Mouse (Mus musculus) embryonic facial prominence, embryonic 12.5 days (tissue): ENCODE results near the gene Gm13289. TPM values are rescaled to one million over a fixed set of nuclear protein-coding genes. Genes with fewer than 3 reads are reported as not detected.
"Not testable (repeated sequence)": the region's sequence is repeated elsewhere in the genome, so short reads cannot be mapped to it uniquely, and the experiment has no call there.

Experiments
- ATAC-seq: fragments of 200-750 bp; cut with Nextera tagmentation; 2 replicates; pipeline ENCODE4 v1.8.0; 2017; ENCODE audit not compliant: insufficient number of reproducible peaks, insufficient read depth, low FRiP score, low TSS enrichment
- H3K27ac ChIP-seq: fragments of 300-500 bp; sonication (generic); 2 replicates; pipeline ENCODE4 v1.5.1; 2016; ENCODE audit warnings: mild to moderate bottlenecking
- H3K27me3 ChIP-seq: fragments of 300-500 bp; sonication (generic); 2 replicates; pipeline ENCODE4 v1.6.1; 2016; ENCODE audit warnings: mild to moderate bottlenecking, moderate library complexity
- H3K36me3 ChIP-seq: fragments of 300-500 bp; sonication (generic); 2 replicates; pipeline ENCODE4 v1.6.1; 2016; ENCODE audit warnings: mild to moderate bottlenecking
- H3K4me1 ChIP-seq: fragments of 300-500 bp; sonication (generic); 2 replicates; pipeline ENCODE4 v1.6.1; 2016
- H3K4me2 ChIP-seq: fragments of 300-500 bp; sonication (generic); replicated peaks from 2 replicates; pipeline ENCODE4 v1.6.1; 2016; ENCODE audit warnings: mild to moderate bottlenecking, moderate library complexity
- H3K4me3 ChIP-seq: fragments of 300-500 bp; sonication (generic); 2 replicates; pipeline ENCODE4 v1.5.1; 2016; ENCODE audit warnings: mild to moderate bottlenecking
- H3K9ac ChIP-seq: fragments of 300-500 bp; sonication (generic); 2 replicates; pipeline ENCODE4 v1.6.1; 2016; ENCODE audit warnings: mild to moderate bottlenecking, moderate library complexity
- H3K9me3 ChIP-seq: fragments of 300-500 bp; sonication (generic); 2 replicates; pipeline ENCODE4 v1.6.1; 2016; ENCODE audit warnings: mild to moderate bottlenecking, moderate library complexity
- WGBS: fragments of 180-500 bp; shearing (Covaris S2); methylation state at CpG from one replicate; pipeline ENCODE4 v1.1.7; 2016; 5-methylcytosine and 5-hydroxymethylcytosine counted together
- polyA plus RNA-seq: library from polyadenylated mRNA; unstranded; fragments of >200 nt; fragmentation: Nextera tagmentation; extraction: Ambion mirVana; gene quantifications from 2 replicates; pipeline ENCODE4 v1.2.1, GENCODE M21; 2016

Gm13289 gene
- polyA plus RNA-seq, result not detected in 2 replicates

DNA sequence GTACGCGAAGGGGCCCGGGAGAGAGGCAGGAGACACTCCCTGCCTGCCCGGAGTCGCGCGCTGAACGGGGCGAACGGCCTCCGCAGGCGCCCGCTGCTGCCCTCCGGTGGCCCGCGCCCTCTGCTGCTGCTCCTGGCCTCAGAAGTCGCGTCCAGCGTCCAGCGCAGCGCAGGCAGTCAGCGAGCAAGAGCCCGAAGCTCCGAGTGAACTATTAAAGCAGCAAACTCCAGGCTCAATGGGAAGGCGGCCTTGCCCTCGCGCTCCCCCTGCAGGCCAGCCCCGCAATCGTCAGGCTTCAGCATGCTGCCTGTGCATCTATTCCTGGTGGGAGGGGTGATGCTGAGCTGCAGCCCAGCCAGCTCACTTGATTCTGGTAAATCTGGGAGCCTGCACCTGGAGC is at the start of gene Gm13289:
TSS of gene Gm13289 (plus strand) at position 301 of the 400 bp plus-strand sequence.
- not testable (repeated sequence) for H3K4me2 ChIP-seq
- no CpG with 5 or more reads among the region's 29 CpGs for WGBS

GRCm38 (mm10) chr4:88727324-88727723 is 49.4 kb upstream of the Gm13289 start:
- WGBS, result 0% methylated on average over 1 of the region's 1 CpGs

More for the DNA sequence above, at the start of gene Gm13289:
- H3K9me3 ChIP-seq, H3K27ac ChIP-seq, H3K4me3 ChIP-seq, H3K9ac ChIP-seq, H3K27me3 ChIP-seq, H3K36me3 ChIP-seq, ATAC-seq, H3K4me1 ChIP-seq: not testable (repeated sequence)

DNA sequence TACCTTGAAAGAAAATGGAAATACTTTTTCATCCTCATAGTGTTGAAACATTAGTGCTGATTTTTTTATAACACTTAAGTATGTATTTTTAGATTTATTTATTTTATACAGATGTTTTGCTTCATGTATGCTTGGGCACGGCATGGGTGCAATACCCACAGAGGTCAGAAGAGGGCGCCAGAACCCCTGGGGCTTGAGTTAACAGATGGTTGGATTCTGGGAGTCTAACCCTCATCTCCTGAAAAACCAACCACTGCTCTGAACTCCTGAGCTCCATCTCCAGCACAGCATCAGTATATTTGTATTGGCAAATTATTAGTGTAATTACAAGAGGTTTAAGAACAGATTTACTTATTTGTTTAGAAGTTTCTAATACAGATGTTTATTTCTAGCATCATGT is 38.2 kb upstream of the Gm13289 start:
- WGBS, result 2% methylated on average over 2 of the region's 2 CpGs
- Histone ChIP-seq H3K9ac (no peak overlapping the region), H3K4me2 (no peak overlapping the region), H3K9me3 (no peaks in the 10 kb centered on the region), H3K27me3 (no peaks in the 10 kb centered on the region), H3K27ac (no peak overlapping the region), H3K4me1 (no peaks in the 10 kb centered on the region), H3K36me3 (no peaks in the 10 kb centered on the region), H3K4me3 (no peak overlapping the region)
- ATAC-seq, result no peak

More at GRCm38 (mm10) chr4:88727324-88727723, 49.4 kb upstream of the Gm13289 start:
- no peaks in the 10 kb centered on the region for H3K4me1 ChIP-seq
- no peaks in the 10 kb centered on the region for H3K36me3 ChIP-seq
- ATAC-seq, result no peak
- H3K4me3 ChIP-seq, result no peak overlapping the region
- no peak overlapping the region for H3K27ac ChIP-seq
- H3K9ac ChIP-seq, result no peak overlapping the region
- H3K27me3 ChIP-seq, result no peaks in the 10 kb centered on the region
- no peaks in the 10 kb centered on the region for H3K9me3 ChIP-seq
- no peak overlapping the region for H3K4me2 ChIP-seq

- H3K9ac ChIP-seq, result no peak overlapping the region
- H3K9me3 ChIP-seq, result no peaks in the 10 kb centered on the region
- no peaks in the 10 kb centered on the region for H3K36me3 ChIP-seq
- no peaks in the 10 kb centered on the region for H3K4me1 ChIP-seq
- H3K27ac ChIP-seq, result no peak overlapping the region
- no peak for ATAC-seq
- H3K4me3 ChIP-seq, result no peak overlapping the region
- 86% methylated on average over 6 of the region's 6 CpGs for WGBS
- no peak overlapping the region for H3K4me2 ChIP-seq
- no peaks in the 10 kb centered on the region for H3K27me3 ChIP-seq
Observed at GRCm38 (mm10) chr4:88739036-88739435, 37.7 kb upstream of the Gm13289 start.

- no peak for ATAC-seq
- Histone ChIP-seq H3K9ac (no peak overlapping the region), H3K27me3 (no peaks in the 10 kb centered on the region), H3K4me2 (no peak overlapping the region), H3K9me3 (no peaks in the 10 kb centered on the region), H3K27ac (no peak overlapping the region), H3K4me1 (no peaks in the 10 kb centered on the region), H3K36me3 (no peaks in the 10 kb centered on the region), H3K4me3 (no peak overlapping the region)
- WGBS, result 89% methylated on average over 4 of the region's 4 CpGs
Observed at GRCm38 (mm10) chr4:88741426-88741825, 35.3 kb upstream of the Gm13289 start.

- no peak for ATAC-seq
- Histone ChIP-seq H3K9me3 (no peaks in the 10 kb centered on the region), H3K4me2 (no peak overlapping the region), H3K4me1 (no peaks in the 10 kb centered on the region), H3K27ac (no peak overlapping the region), H3K36me3 (no peaks in the 10 kb centered on the region), H3K4me3 (no peak overlapping the region), H3K9ac (no peak overlapping the region), H3K27me3 (no peaks in the 10 kb centered on the region)
- WGBS, result 73% methylated on average over 7 of the region's 7 CpGs
Observed at GRCm38 (mm10) chr4:88742771-88743371, 33.9 kb upstream of the Gm13289 start.

GRCm38 (mm10) chr4:88744207-88744606 is 32.5 kb upstream of the Gm13289 start:
- H3K4me3 ChIP-seq, result no peak overlapping the region

GRCm38 (mm10) chr4:88749926-88750325 is 26.8 kb upstream of the Gm13289 start:
- Histone ChIP-seq H3K27me3 (no peaks in the 10 kb centered on the region), H3K4me1 (no peaks in the 10 kb centered on the region), H3K36me3 (no peaks in the 10 kb centered on the region), H3K4me3 (no peak overlapping the region), H3K4me2 (no peak overlapping the region), H3K9me3 (no peaks in the 10 kb centered on the region), H3K9ac (no peak overlapping the region), H3K27ac (no peak overlapping the region)
- no peak for ATAC-seq
- WGBS, result 35% methylated on average over 6 of the region's 6 CpGs

More at GRCm38 (mm10) chr4:88744207-88744606, 32.5 kb upstream of the Gm13289 start:
- no peak overlapping the region for H3K9ac ChIP-seq
- no peak overlapping the region for H3K4me2 ChIP-seq
- 72% methylated on average over 3 of the region's 3 CpGs for WGBS
- no peaks in the 10 kb centered on the region for H3K4me1 ChIP-seq
- no peak overlapping the region for H3K27ac ChIP-seq
- H3K36me3 ChIP-seq, result no peaks in the 10 kb centered on the region
- no peaks in the 10 kb centered on the region for H3K27me3 ChIP-seq
- H3K9me3 ChIP-seq, result no peaks in the 10 kb centered on the region
- ATAC-seq, result no peak

DNA sequence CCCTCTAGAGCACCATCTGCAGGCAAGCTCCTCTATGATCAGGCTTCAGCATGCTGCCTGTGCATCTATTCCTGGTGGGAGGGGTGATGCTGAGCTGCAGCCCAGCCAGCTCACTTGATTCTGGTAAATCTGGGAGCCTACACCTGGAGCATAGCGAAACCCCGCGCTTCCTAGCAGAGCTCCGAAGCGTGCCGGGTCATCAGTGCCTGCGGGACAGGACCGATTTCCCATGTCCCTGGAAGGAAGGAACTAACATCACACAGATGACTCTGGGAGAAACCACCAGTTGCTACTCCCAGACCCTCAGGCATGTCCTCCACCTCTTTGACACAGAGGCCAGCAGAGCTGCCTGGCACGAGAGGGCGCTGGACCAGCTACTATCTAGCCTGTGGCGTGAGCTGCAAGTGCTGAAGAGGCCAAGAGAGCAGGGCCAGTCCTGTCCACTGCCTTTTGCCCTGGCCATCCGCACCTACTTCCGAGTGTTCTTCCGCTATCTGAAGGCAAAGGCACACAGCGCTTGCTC is 21.8 kb upstream of the Gm13289 start, which contains the start of gene Gm13271:
TSS of gene Gm13271 (plus strand) at position 51 of the 523 bp plus-strand sequence.
- H3K9me3 ChIP-seq, ATAC-seq, H3K36me3 ChIP-seq, H3K9ac ChIP-seq, H3K4me2 ChIP-seq, H3K4me1 ChIP-seq, H3K27me3 ChIP-seq, H3K27ac ChIP-seq, H3K4me3 ChIP-seq: not testable (repeated sequence)
- WGBS, result 75% methylated on average over 15 of the region's 15 CpGs

GRCm38 (mm10) chr4:88756581-88757513 is 19.9 kb upstream of the Gm13289 start:
- peak overlapping the region; percentile 64 for H3K4me2 ChIP-seq
- ATAC-seq, H3K36me3 ChIP-seq, H3K4me1 ChIP-seq, H3K9me3 ChIP-seq, H3K27me3 ChIP-seq: not testable (repeated sequence)
- peak overlapping the region; percentile 43 for H3K4me3 ChIP-seq
- peak overlapping the region; percentile 91 for H3K27ac ChIP-seq
- H3K9ac ChIP-seq, result peak overlapping the region; percentile 48; the same call in 1 of the 2 replicates
- WGBS, result 13% methylated on average over 28 of the region's 31 CpGs

DNA sequence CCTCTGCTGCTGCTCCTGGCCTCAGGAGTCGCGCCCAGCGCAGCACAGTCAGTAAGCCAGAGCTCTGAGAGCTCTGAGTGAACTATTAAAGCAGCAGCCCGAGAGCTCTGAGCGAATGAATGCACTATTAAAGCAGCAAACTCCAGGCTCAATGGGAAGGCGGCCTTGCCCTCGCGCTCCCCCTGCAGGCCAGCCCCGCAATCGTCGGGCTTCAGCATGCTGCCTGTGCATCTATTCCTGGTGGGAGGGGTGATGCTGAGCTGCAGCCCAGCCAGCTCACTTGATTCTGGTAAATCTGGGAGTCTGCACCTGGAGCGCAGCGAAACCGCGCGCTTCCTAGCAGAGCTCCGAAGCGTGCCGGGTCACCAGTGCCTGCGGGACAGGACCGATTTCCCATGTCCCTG is 19.1 kb upstream of the Gm13289 start:
- 0% methylated on average over 19 of the region's 21 CpGs for WGBS
- Histone ChIP-seq H3K27ac (peak overlapping the region; percentile 91), H3K4me3 (peak overlapping the region; percentile 43), H3K9ac (peak overlapping the region; percentile 48; the same call in 1 of the 2 replicates), H3K4me2 (peak overlapping the region; percentile 64)
- H3K36me3 ChIP-seq, H3K4me1 ChIP-seq, H3K9me3 ChIP-seq, H3K27me3 ChIP-seq: not testable (repeated sequence)
- ATAC-seq, result peak; percentile 100
